Mouse (Mus musculus) liver, postnatal 0 days (tissue): ENCODE results near the gene Trim23. TPM values are rescaled to one million over a fixed set of nuclear protein-coding genes. Genes with fewer than 3 reads are reported as not detected.

Experiments used
- ATAC-seq: fragments of 200-750 bp; cut with Nextera tagmentation; 2 replicates; pipeline ENCODE4 v1.8.0; 2017; ENCODE audit warnings: mild to moderate bottlenecking, moderate library complexity
- DNase-seq: peaks from one replicate; pipeline ENCODE4 v3.0.0-alpha.2; 2016
- H3K27ac ChIP-seq: fragments of 300-500 bp; sonication (generic); 2 replicates; pipeline ENCODE4 v1.5.1; 2014; ENCODE audit warnings: antibody characterized with exemption, moderate library complexity, mild to moderate bottlenecking, low read depth
- H3K27me3 ChIP-seq: fragments of 300-500 bp; sonication (generic); 2 replicates; pipeline ENCODE4 v1.6.1; 2014; ENCODE audit warnings: low read length, control low read depth, mixed read lengths; ENCODE audit not compliant: insufficient read depth
- H3K36me3 ChIP-seq: fragments of 300-500 bp; sonication (generic); replicated peaks from 2 replicates; pipeline ENCODE4 v1.6.1; 2014; ENCODE audit warnings: mild to moderate bottlenecking, control low read depth, low read length, moderate library complexity, mixed read lengths; ENCODE audit not compliant: insufficient read depth
- H3K4me1 ChIP-seq: fragments of 300-500 bp; sonication (generic); 2 replicates; pipeline ENCODE4 v1.6.1; 2014; ENCODE audit warnings: antibody characterized with exemption, mild to moderate bottlenecking, control low read depth; ENCODE audit not compliant: insufficient read depth
- H3K4me2 ChIP-seq: fragments of 300-500 bp; sonication (generic); 2 replicates; pipeline ENCODE4 v1.6.1; 2014; ENCODE audit warnings: low read depth, mild to moderate bottlenecking, low read length, moderate library complexity, mixed read lengths
- H3K4me3 ChIP-seq: fragments of 300-500 bp; sonication (generic); 2 replicates; pipeline ENCODE4 v1.5.1; 2014; ENCODE audit warnings: low read depth, low read length
- H3K9ac ChIP-seq: fragments of 300-500 bp; sonication (generic); replicated peaks from 2 replicates; pipeline ENCODE4 v1.6.1; 2014; ENCODE audit warnings: mild to moderate bottlenecking, moderate library complexity
- H3K9me3 ChIP-seq: fragments of 300-500 bp; sonication (generic); 2 replicates; pipeline ENCODE4 v1.6.1; 2016; ENCODE audit warnings: mild to moderate bottlenecking, control low read depth, low read length, mixed read lengths
- CTCF ChIP-seq: sonication (generic); IDR thresholded peaks from 2 replicates; pipeline ENCODE4 v1.5.1; 2016; ENCODE audit warnings: antibody characterized with exemption, low read depth
- EP300 ChIP-seq: IDR thresholded peaks from 2 replicates; pipeline ENCODE4 v1.6.1; 2016; ENCODE audit warnings: antibody characterized with exemption, low read depth, mild to moderate bottlenecking
- WGBS: fragments of 180-500 bp; shearing (Covaris S2); extraction: QIAGEN DNeasy Blood & Tissue Kit; methylation state at CpG from one replicate; pipeline ENCODE4 v1.1.7; 2014; ENCODE audit not compliant: insufficient replicate concordance; 5-methylcytosine and 5-hydroxymethylcytosine counted together
- polyA plus RNA-seq: library from polyadenylated mRNA; unstranded; fragments of >200 nt; fragmentation: Nextera tagmentation; extraction: Ambion mirVana; gene quantifications from 2 replicates; pipeline ENCODE4 v1.2.1, GENCODE M21; 2015

Gene Trim23
- polyA plus RNA-seq, 1 experiment from 2014 or later, result 6.4 TPM

DNA sequence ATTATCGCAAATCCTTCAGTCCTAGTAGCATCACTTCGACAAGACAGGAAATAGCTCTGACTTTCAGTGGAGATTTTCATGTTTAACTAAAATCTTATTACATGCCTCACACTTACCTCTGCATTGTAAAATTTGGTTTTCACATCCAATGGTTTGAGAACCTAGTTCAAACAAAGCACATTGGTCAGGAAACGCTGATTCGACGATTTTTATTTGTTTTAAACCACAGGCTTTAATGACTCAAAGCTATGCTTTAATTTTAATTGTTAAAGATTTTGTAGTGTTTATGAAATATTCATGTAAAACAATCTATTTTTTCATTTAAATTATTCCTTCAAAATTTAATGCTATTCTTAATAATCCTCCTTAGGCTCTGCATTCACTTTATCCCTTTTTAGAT lies 24.4 kb upstream of the Trim23 start:
- ATAC-seq (no peak), DNase-seq (no peak)
- Histone ChIP-seq H3K4me3 (no peak overlapping the region), H3K27ac (no peak overlapping the region), H3K36me3 (peaks cover 21% of the 10 kb centered on the region), H3K4me2 (no peak overlapping the region), H3K9me3 (no peaks in the 10 kb centered on the region), H3K9ac (no peak overlapping the region), H3K27me3 (no peaks in the 10 kb centered on the region), H3K4me1 (no peaks in the 10 kb centered on the region)
- WGBS, result 94% methylated on average over 5 of the region's 5 CpGs
- TF ChIP-seq CTCF, result no peak
- no peak for TF ChIP-seq EP300

DNA sequence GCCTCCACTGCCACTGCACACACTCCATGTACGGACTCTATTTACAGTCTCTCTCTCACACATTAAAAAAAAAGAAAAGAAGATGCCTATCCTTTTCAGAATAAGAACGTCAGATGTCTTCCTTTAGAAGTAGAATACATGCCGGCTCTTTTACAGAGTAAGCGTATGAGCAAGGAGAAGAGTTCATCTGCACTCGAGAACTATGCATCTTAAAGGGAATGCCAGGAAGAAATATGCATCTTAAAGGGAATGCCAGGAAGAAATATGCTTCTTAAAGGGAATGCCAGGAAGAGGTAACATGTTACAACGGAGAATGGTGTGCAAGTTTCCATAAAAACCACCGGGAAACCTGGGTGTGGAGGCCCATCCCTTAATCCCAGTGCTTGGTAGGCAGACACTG lies 23.5 kb upstream of the Trim23 start:
- ATAC-seq, result no peak

DNA sequence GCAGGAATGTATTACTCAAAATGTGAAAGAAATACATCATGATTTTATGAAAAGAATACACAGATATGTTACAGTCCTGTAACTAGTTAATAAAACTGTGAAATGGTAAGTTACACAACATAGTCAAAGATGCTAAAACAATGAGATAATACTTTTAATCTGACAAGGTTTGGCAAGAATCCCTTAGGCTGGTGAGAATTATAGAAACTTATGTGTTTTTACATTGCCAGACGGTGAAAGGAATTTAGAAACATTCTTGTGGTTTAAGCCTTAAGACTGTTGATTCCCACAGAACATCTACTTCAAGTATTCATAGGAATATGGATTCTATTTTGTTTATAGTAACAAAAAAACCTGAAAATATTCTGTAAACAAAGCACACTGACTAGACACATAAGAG lies 22.9 kb upstream of the Trim23 start:
- WGBS, result 84% methylated on average over 1 of the region's 1 CpGs
- ATAC-seq (no peak), DNase-seq (no peak)
- H3K4me1 ChIP-seq, result no peaks in the 10 kb centered on the region
- H3K27me3 ChIP-seq, result no peaks in the 10 kb centered on the region
- H3K4me2 ChIP-seq, result no peak overlapping the region
- no peak overlapping the region for H3K9ac ChIP-seq
- no peak overlapping the region for H3K27ac ChIP-seq
- H3K4me3 ChIP-seq, result no peak overlapping the region
- no peaks in the 10 kb centered on the region for H3K9me3 ChIP-seq
- H3K36me3 ChIP-seq, result peaks cover 22% of the 10 kb centered on the region
- no peak for TF ChIP-seq CTCF
- no peak for TF ChIP-seq EP300

More for the DNA sequence above, 23.5 kb upstream of the Trim23 start:
- H3K36me3 ChIP-seq, result peaks cover 22% of the 10 kb centered on the region
- no peak overlapping the region for H3K4me2 ChIP-seq
- no peaks in the 10 kb centered on the region for H3K27me3 ChIP-seq
- DNase-seq, result no peak
- H3K4me1 ChIP-seq, result no peaks in the 10 kb centered on the region
- H3K27ac ChIP-seq, result no peak overlapping the region
- no peak overlapping the region for H3K9ac ChIP-seq
- WGBS, result 88% methylated on average over 7 of the region's 7 CpGs
- no peaks in the 10 kb centered on the region for H3K9me3 ChIP-seq
- TF ChIP-seq CTCF (no peak), EP300 (no peak)
- no peak overlapping the region for H3K4me3 ChIP-seq

DNA sequence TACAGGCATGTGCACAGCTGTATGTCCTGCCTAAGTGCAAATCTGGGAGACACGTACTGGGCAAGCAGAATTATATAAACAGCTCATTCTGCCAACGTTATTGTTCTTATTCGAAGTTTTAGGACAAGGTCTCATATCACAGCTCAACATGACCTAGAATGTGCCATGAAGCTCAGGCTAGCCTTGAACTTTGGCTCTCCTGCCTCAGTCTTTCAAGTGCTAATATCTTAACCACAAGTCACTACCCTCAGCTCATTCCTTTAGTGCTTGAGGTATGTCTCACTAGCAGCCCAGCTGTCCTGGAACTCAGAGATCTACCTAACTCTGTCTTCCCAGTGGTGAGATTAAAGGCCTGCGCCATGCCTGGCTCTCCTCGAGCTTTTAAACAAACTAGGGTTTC lies 6.9 kb upstream of the Trim23 start:
- Histone ChIP-seq H3K4me3 (no peak overlapping the region), H3K36me3 (peaks cover 19% of the 10 kb centered on the region), H3K27ac (peak overlapping the region; percentile 67; the same call in 1 of the 2 replicates), H3K9me3 (no peaks in the 10 kb centered on the region), H3K4me1 (peaks cover 10% of the 10 kb centered on the region), H3K9ac (no peak overlapping the region), H3K4me2 (no peak overlapping the region), H3K27me3 (no peaks in the 10 kb centered on the region)
- DNase-seq (no peak), ATAC-seq (no peak)
- WGBS, result 79% methylated on average over 5 of the region's 5 CpGs
- TF ChIP-seq EP300 (no peak), CTCF (no peak)

DNA sequence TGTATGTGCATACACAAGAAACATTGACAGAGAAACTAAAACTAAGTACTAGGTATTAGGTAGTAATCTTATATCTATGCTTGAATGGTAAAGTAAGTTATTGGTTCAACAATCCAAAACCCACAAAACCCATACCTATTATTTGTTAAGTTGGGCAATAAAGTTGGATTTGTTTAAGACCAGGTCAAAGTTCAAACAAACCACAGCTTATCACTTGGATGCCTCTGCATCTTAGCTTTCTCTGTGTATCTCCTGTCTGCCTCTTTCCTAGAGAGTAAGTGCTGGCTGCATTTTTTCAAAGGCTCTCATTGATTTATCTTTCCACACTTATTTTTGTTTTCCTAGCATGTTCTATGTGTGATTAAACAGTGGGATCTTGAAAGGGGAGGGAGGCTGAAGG lies 6.1 kb upstream of the Trim23 start:
- ATAC-seq (peak; percentile 72), DNase-seq (no peak)
- 0 out of 2 replicates have a peak overlapping the region, but pooled peaks have one; percentile 18 for H3K4me2 ChIP-seq
- peaks cover 11% of the 10 kb centered on the region for H3K36me3 ChIP-seq
- H3K4me1 ChIP-seq, result peaks cover 11% of the 10 kb centered on the region
- no peaks in the 10 kb centered on the region for H3K9me3 ChIP-seq
- H3K4me3 ChIP-seq, result no peak overlapping the region
- no peak overlapping the region for H3K9ac ChIP-seq
- H3K27me3 ChIP-seq, result no peaks in the 10 kb centered on the region
- H3K27ac ChIP-seq, result peak overlapping the region; percentile 67
- TF ChIP-seq EP300, result no peak
- TF ChIP-seq CTCF, result no peak

DNA sequence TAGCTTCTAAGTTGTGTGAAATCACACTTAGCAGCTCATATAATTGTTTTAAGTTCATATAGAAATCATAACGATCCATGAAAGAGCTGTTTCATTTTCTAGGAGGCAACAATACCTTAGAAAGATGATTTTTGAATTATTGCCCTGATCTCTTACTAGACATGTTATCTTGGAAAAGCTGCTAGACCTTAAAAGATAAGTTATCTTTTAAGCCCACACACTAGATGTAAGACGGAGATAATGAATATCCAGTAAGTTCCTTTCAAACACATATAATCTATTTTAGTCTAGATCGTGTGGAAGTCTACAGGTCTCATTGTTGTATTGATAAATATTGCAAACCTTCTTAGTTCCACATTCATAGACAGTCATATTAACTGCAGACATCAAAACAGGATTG lies 1.7 kb upstream of the Trim23 start:
- peak overlapping the region; percentile 78 for H3K4me3 ChIP-seq
- H3K36me3 ChIP-seq, result peaks cover 7% of the 10 kb centered on the region
- ATAC-seq, result no peak
- peaks cover 14% of the 10 kb centered on the region for H3K4me1 ChIP-seq
- peak overlapping the region; percentile 77 for H3K4me2 ChIP-seq
- H3K27me3 ChIP-seq, result no peaks in the 10 kb centered on the region
- no peak for TF ChIP-seq CTCF
- TF ChIP-seq EP300, result no peak
- WGBS, result 44% methylated on average over 3 of the region's 3 CpGs
- DNase-seq, result no peak
- peak overlapping the region; percentile 46; the same call in 1 of the 2 replicates for H3K9ac ChIP-seq
- H3K27ac ChIP-seq, result no peak overlapping the region
- no peaks in the 10 kb centered on the region for H3K9me3 ChIP-seq
